Mouse (Mus musculus): ENCODE measurements at regions not wholly inside any gene's neighbourhood (a gene's known extent, or its start where the extent isn't known, plus 50 kb on each side); places are given as distances from the start of the nearest gene placed in this dataset.

- intact Hi-C loops (cut with DNase I): no loop called here
These were observed 182.4 kb downstream of the Pten start for GRCm38 (mm10) chr19:32939692-32940091.

- intact Hi-C loops (cut with DNase I): no loop called here
These were observed 183.5 kb downstream of the Pten start for GRCm38 (mm10) chr19:32940806-32941205.

GRCm38 (mm10) chr19:32943594-32944230 lies 186.4 kb downstream of the Pten start:
- intact Hi-C loops (cut with DNase I): no loop called here

GRCm38 (mm10) chr19:32947081-32947855 lies 190.0 kb downstream of the Pten start:
- intact Hi-C loops (cut with DNase I): no loop called here

- intact Hi-C loops (cut with DNase I): loop anchor here (5.0 to 10.0 kb wide), 2 partner anchors 193 to 275 kb away; partner anchors contain the start of gene Pten
These were observed 193.0 kb downstream of the Pten start for GRCm38 (mm10) chr19:32950252-32950651.

GRCm38 (mm10) chr19:32950794-32951193 lies 193.5 kb downstream of the Pten start:
- intact Hi-C loops (cut with DNase I): loop anchor here (5.0 to 10.0 kb wide), 2 partner anchors 193 to 274 kb away; partner anchors contain the start of gene Pten

- intact Hi-C loops (cut with DNase I): loop anchor here (5.0 to 10.0 kb wide), 2 partner anchors 195 to 272 kb away; partner anchors contain the start of gene Pten
These were observed 195.1 kb downstream of the Pten start for GRCm38 (mm10) chr19:32952425-32952824.

GRCm38 (mm10) chr19:32952928-32953687 lies 195.8 kb downstream of the Pten start:
- intact Hi-C loops (cut with DNase I): loop anchor here (5.0 to 10.0 kb wide), 2 partner anchors 196 to 272 kb away; partner anchors contain the start of gene Pten

- intact Hi-C loops (cut with DNase I): loop anchor here (5.0 to 10.0 kb wide), 2 partner anchors 197 to 271 kb away; partner anchors contain the start of gene Pten
These were observed 196.8 kb downstream of the Pten start for GRCm38 (mm10) chr19:32954001-32954605.

GRCm38 (mm10) chr19:32954942-32955341 lies 197.6 kb downstream of the Pten start:
- intact Hi-C loops (cut with DNase I): loop anchor here (5.0 to 10.0 kb wide), 2 partner anchors 198 to 270 kb away; partner anchors contain the start of gene Pten

GRCm38 (mm10) chr19:32956143-32956915 lies 199.0 kb downstream of the Pten start:
- intact Hi-C loops (cut with DNase I): loop anchor here (10.0 kb wide), 1 partner anchor 268 kb away; no protein-coding TSS in a partner anchor

- intact Hi-C loops (cut with DNase I): loop anchor here (10.0 kb wide), 1 partner anchor 268 kb away; no protein-coding TSS in a partner anchor
These were observed 199.7 kb downstream of the Pten start for GRCm38 (mm10) chr19:32956916-32957558.

- intact Hi-C loops (cut with DNase I): loop anchor here (10.0 kb wide), 1 partner anchor 267 kb away; no protein-coding TSS in a partner anchor
These were observed 201.0 kb downstream of the Pten start for GRCm38 (mm10) chr19:32958276-32958675.

GRCm38 (mm10) chr19:32958791-32959190 lies 201.5 kb downstream of the Pten start:
- intact Hi-C loops (cut with DNase I): loop anchor here (10.0 kb wide), 1 partner anchor 266 kb away; no protein-coding TSS in a partner anchor

GRCm38 (mm10) chr19:32959844-32960195 lies 202.5 kb downstream of the Pten start:
- intact Hi-C loops (cut with DNase I): loop anchor here (10.0 kb wide), 1 partner anchor 265 kb away; no protein-coding TSS in a partner anchor

GRCm38 (mm10) chr19:32960196-32960947 lies 203.1 kb downstream of the Pten start:
- intact Hi-C loops (cut with DNase I): no loop called here

- intact Hi-C loops (cut with DNase I): no loop called here
These were observed 204.2 kb downstream of the Pten start for GRCm38 (mm10) chr19:32961525-32961924.

- intact Hi-C loops (cut with DNase I): no loop called here
These were observed 206.7 kb downstream of the Pten start for GRCm38 (mm10) chr19:32963983-32964382.

- intact Hi-C loops (cut with DNase I): no loop called here
These were observed 208.2 kb downstream of the Pten start for GRCm38 (mm10) chr19:32965488-32965887.

All from adrenal gland (tissue).